Mouse (Mus musculus) midbrain, embryonic 12.5 days (tissue): ENCODE measurements around the gene Tyro3. TPM values are rescaled to one million over a fixed set of nuclear protein-coding genes. Genes with fewer than 3 reads are reported as not detected.

Experiments
- ATAC-seq: fragments of 200-750 bp; cut with Nextera tagmentation; 2 replicates; pipeline ENCODE4 v1.8.0; 2017; ENCODE audit warnings: low read depth, moderate TSS enrichment, moderate library complexity; ENCODE audit not compliant: low FRiP score
- H3K27ac ChIP-seq: fragments of 300-500 bp; sonication (generic); replicated peaks from 2 replicates; pipeline ENCODE4 v1.5.1; 2016; ENCODE audit warnings: mild to moderate bottlenecking
- H3K27me3 ChIP-seq: fragments of 300-500 bp; sonication (generic); 2 replicates; pipeline ENCODE4 v1.6.1; 2016; ENCODE audit warnings: mild to moderate bottlenecking
- H3K36me3 ChIP-seq: fragments of 300-500 bp; sonication (generic); 2 replicates; pipeline ENCODE4 v1.6.1; 2016
- H3K4me1 ChIP-seq: fragments of 300-500 bp; sonication (generic); 2 replicates; pipeline ENCODE4 v1.6.1; 2016
- H3K4me2 ChIP-seq: fragments of 300-500 bp; sonication (generic); replicated peaks from 2 replicates; pipeline ENCODE4 v1.6.1; 2016; ENCODE audit warnings: mild to moderate bottlenecking, moderate library complexity
- H3K4me3 ChIP-seq: fragments of 300-500 bp; sonication (generic); 2 replicates; pipeline ENCODE4 v1.5.1; 2016; ENCODE audit warnings: mild to moderate bottlenecking
- H3K9ac ChIP-seq: fragments of 300-500 bp; sonication (generic); replicated peaks from 2 replicates; pipeline ENCODE4 v1.6.1; 2016; ENCODE audit warnings: mild to moderate bottlenecking, moderate library complexity
- H3K9me3 ChIP-seq: fragments of 300-500 bp; sonication (generic); 2 replicates; pipeline ENCODE4 v1.6.1; 2016; ENCODE audit warnings: mild to moderate bottlenecking
- WGBS: fragments of 180-500 bp; shearing (Covaris S2); methylation state at CpG from one replicate; pipeline ENCODE4 v1.1.7; 2016; 5-methylcytosine and 5-hydroxymethylcytosine counted together
- polyA plus RNA-seq: library from polyadenylated mRNA; unstranded; fragments of >200 nt; fragmentation: Nextera tagmentation; extraction: Ambion mirVana; gene quantifications from 2 replicates; pipeline ENCODE4 v1.2.1, GENCODE M21; 2016

Tyro3 gene
- polyA plus RNA-seq, 1 experiment from 2014 or later, result 25.7 TPM

- no peak overlapping the region for H3K9ac ChIP-seq
- no peaks in the 10 kb centered on the region for H3K4me1 ChIP-seq
- H3K36me3 ChIP-seq, result no peaks in the 10 kb centered on the region
- H3K4me3 ChIP-seq, result no peak overlapping the region
- H3K27ac ChIP-seq, result no peak overlapping the region
- H3K27me3 ChIP-seq, result no peaks in the 10 kb centered on the region
- no peak for ATAC-seq
- no peaks in the 10 kb centered on the region for H3K9me3 ChIP-seq
- no peak overlapping the region for H3K4me2 ChIP-seq
These were observed 42.5 kb downstream of the Tyro3 start for GRCm38 (mm10) chr2:119840008-119840407.

- no peak overlapping the region for H3K27ac ChIP-seq
- no peak overlapping the region for H3K4me2 ChIP-seq
- ATAC-seq, result no peak
- H3K9me3 ChIP-seq, result no peaks in the 10 kb centered on the region
- WGBS, result 75% methylated on average over 6 of the region's 6 CpGs
- no peak overlapping the region for H3K9ac ChIP-seq
- no peaks in the 10 kb centered on the region for H3K36me3 ChIP-seq
- H3K27me3 ChIP-seq, result no peaks in the 10 kb centered on the region
- no peak overlapping the region for H3K4me3 ChIP-seq
- H3K4me1 ChIP-seq, result no peaks in the 10 kb centered on the region
These were observed 44.5 kb downstream of the Tyro3 start for GRCm38 (mm10) chr2:119842000-119842399.

DNA sequence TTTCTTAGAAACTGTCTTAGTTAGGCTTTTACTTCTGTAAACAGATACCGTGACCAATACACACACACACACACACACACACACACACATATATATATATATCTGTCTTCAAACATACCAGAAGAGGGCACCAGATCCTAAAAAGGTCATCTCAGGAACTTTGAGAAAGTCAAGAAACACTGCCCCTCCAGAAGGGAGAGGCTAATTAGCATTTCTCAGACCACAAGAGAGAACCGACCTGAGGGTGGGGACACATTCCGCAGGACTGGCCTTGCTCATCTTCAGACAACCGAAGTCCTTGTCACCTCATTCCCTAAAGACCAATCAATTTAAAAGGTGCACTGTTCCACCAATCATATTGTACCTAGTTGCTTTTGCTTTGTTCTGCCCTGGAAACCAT, 46.0 kb downstream of the Tyro3 start:
- no peak for ATAC-seq
- Histone ChIP-seq H3K9me3 (no peaks in the 10 kb centered on the region), H3K4me3 (no peak overlapping the region), H3K27ac (no peak overlapping the region), H3K27me3 (no peaks in the 10 kb centered on the region), H3K4me2 (no peak overlapping the region), H3K9ac (no peak overlapping the region), H3K4me1 (no peaks in the 10 kb centered on the region), H3K36me3 (no peaks in the 10 kb centered on the region)
- 87% methylated on average over 4 of the region's 4 CpGs for WGBS

DNA sequence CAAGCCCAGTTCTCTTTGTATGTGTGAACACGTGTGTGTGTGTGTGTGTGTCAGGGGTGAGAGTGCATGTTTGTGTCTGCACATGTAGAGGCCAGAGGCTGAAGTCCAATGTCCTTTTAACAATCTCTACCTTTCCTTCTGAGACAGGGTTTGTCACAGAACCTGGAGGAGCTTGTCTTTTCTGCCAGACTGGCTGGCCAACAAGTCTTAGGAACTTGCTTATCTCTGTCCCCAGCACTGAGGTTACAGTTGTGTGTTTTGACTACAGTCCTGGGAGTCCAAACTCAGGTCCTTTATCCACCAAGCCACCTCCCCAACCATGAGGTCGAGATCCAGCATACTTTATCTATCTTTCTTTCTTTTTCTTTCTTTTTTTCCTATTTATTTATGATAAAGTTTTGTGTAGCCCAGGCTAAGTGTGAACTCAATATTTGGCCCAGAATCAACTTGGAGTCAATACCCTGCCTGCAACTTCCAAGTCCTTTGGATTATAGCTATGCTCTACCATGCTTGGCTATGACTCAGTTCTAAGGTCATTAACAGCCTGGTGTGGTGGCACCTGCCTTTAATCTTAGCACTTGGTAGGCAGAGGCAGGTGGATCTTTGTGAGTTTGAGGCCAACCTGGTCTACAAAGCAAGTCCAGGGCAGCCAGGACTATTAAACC, 48.5 kb downstream of the Tyro3 start:
- H3K36me3 ChIP-seq, result no peaks in the 10 kb centered on the region
- no peak overlapping the region for H3K27ac ChIP-seq
- 76% methylated on average over 2 of the region's 2 CpGs for WGBS
- no peaks in the 10 kb centered on the region for H3K9me3 ChIP-seq
- no peaks in the 10 kb centered on the region for H3K4me1 ChIP-seq
- no peak overlapping the region for H3K4me3 ChIP-seq
- ATAC-seq, result no peak
- H3K9ac ChIP-seq, result no peak overlapping the region
- H3K4me2 ChIP-seq, result no peak overlapping the region
- H3K27me3 ChIP-seq, result no peaks in the 10 kb centered on the region

GRCm38 (mm10) chr2:119846929-119847328, 49.4 kb downstream of the Tyro3 start:
- 78% methylated on average over 4 of the region's 4 CpGs for WGBS

DNA sequence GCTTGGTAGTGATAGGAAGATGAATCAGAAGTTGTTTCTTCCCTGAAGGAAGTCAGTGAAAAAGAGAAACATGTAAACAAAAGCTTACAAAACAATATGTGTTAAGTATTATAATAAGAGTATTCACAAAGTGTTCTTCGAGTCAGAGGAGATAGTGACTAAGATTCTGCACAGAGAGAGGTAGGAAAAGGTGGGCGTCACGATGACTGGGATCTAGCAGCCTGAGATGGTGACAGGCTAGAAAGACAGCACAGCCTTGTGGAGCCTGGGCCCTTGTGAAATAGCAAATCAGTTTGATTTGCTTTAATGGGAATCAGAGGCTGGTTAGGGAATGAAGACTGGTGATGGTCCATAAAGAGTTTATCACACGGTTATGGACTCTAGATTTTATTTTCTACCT, 56.3 kb downstream of the Tyro3 start:
- Histone ChIP-seq H3K4me1 (no peaks in the 10 kb centered on the region), H3K9me3 (no peaks in the 10 kb centered on the region), H3K27ac (no peak overlapping the region), H3K9ac (no peak overlapping the region), H3K4me2 (no peak overlapping the region), H3K27me3 (no peaks in the 10 kb centered on the region), H3K36me3 (no peaks in the 10 kb centered on the region), H3K4me3 (no peak overlapping the region)
- 93% methylated on average over 4 of the region's 4 CpGs for WGBS
- ATAC-seq, result no peak

More at GRCm38 (mm10) chr2:119846929-119847328, 49.4 kb downstream of the Tyro3 start:
- Histone ChIP-seq H3K9ac (no peak overlapping the region), H3K4me2 (no peak overlapping the region), H3K36me3 (no peaks in the 10 kb centered on the region), H3K4me3 (no peak overlapping the region), H3K27me3 (no peaks in the 10 kb centered on the region), H3K4me1 (no peaks in the 10 kb centered on the region), H3K27ac (no peak overlapping the region), H3K9me3 (no peaks in the 10 kb centered on the region)
- ATAC-seq, result no peak

DNA sequence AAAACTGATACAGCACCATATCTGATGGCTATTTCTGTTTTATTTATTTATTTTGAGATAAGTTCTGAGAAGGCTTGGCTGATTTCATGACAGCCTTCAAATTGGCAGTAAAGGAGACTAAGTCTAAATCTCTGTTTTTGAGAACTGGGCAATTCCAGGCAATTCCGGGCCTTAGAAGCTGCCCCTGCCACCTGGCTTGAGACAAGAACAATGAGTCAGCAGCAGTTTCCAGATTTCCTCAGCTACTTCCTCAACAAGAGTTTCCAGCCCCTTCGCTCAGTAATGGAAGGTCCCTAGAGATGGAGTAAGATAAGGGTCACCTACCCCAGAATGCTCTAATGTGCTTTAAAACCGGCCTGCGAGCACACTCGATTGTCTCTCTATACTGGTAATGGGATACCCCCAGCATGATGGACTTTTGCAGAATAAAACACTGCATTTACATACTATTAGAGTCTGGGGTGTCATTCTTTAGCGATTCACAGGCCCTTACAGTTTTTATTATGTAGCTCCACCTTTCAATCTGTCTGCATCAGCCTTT, 57.8 kb downstream of the Tyro3 start:
- no peaks in the 10 kb centered on the region for H3K27me3 ChIP-seq
- H3K9ac ChIP-seq, result no peak overlapping the region
- no peak for ATAC-seq
- no peak overlapping the region for H3K4me2 ChIP-seq
- no peak overlapping the region for H3K27ac ChIP-seq
- no peak overlapping the region for H3K4me3 ChIP-seq
- 68% methylated on average over 6 of the region's 6 CpGs for WGBS
- H3K36me3 ChIP-seq, result no peaks in the 10 kb centered on the region
- H3K9me3 ChIP-seq, result no peaks in the 10 kb centered on the region
- H3K4me1 ChIP-seq, result no peaks in the 10 kb centered on the region

- Histone ChIP-seq H3K4me1 (no peaks in the 10 kb centered on the region), H3K9me3 (no peaks in the 10 kb centered on the region), H3K27ac (no peak overlapping the region), H3K36me3 (no peaks in the 10 kb centered on the region), H3K4me3 (no peak overlapping the region), H3K4me2 (no peak overlapping the region), H3K9ac (no peak overlapping the region), H3K27me3 (no peaks in the 10 kb centered on the region)
- no peak for ATAC-seq
- WGBS, result 73% methylated on average over 2 of the region's 2 CpGs
These were observed 59.8 kb downstream of the Tyro3 start for GRCm38 (mm10) chr2:119857341-119857740.

DNA sequence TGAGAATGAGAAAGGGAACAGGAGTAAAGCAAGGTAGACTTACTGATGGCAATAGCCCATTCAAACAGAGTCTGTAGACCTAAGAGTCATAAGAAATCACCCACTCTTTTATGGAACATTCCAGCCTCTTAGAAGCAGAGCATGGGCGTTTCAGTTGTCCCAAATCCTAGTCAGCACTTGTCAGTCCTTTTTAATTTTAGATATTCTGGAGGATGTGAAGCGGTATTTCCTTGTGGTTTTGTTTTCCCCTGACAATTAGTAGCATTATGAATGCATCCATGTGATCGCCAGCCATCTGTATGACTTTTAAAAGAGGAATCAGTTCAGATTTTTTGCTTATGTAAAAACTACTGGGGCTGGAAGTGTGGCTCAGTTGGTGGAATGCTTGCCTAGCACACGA, 67.0 kb downstream of the Tyro3 start:
- H3K9ac ChIP-seq, result no peak overlapping the region
- no peaks in the 10 kb centered on the region for H3K36me3 ChIP-seq
- WGBS, result 73% methylated on average over 4 of the region's 4 CpGs
- no peaks in the 10 kb centered on the region for H3K4me1 ChIP-seq
- H3K27me3 ChIP-seq, result peaks cover 5% of the 10 kb centered on the region; the same call in 1 of the 2 replicates
- no peaks in the 10 kb centered on the region for H3K9me3 ChIP-seq
- ATAC-seq, result no peak
- H3K4me3 ChIP-seq, result no peak overlapping the region
- H3K27ac ChIP-seq, result no peak overlapping the region
- H3K4me2 ChIP-seq, result no peak overlapping the region

Other genes with a start within 250 kb of the Tyro3 start
- 86.3 and 90.9 TPM in 2 replicates for gene Nusap1, start 179.4 kb upstream of the Tyro3 start, polyA plus RNA-seq
- gene Oip5, start 179.3 kb upstream of the Tyro3 start, polyA plus RNA-seq, result 28.2 and 29.1 TPM in 2 replicates
- 39.2 and 41.3 TPM in 2 replicates for gene Ndufaf1, start 134.9 kb upstream of the Tyro3 start, polyA plus RNA-seq
- gene Rtf1, start 122.7 kb upstream of the Tyro3 start, polyA plus RNA-seq, result 68.4 and 78.0 TPM in 2 replicates
- 0.77 and 0.97 TPM in 2 replicates for gene Itpka, start 55.4 kb upstream of the Tyro3 start, polyA plus RNA-seq
- 0.26 and 0.50 TPM in 2 replicates for gene Ltk, start 37.3 kb upstream of the Tyro3 start, polyA plus RNA-seq
- 35.4 and 35.9 TPM in 2 replicates for gene Rpap1, start 10.2 kb upstream of the Tyro3 start, polyA plus RNA-seq
- 40.0 and 44.7 TPM in 2 replicates for gene Mga, start 99.5 kb downstream of the Tyro3 start, polyA plus RNA-seq
- gene Mapkbp1, start 175.0 kb downstream of the Tyro3 start, polyA plus RNA-seq, result 4.7 and 5.8 TPM in 2 replicates
- 19.7 and 20.8 TPM in 2 replicates for gene Jmjd7, start 229.8 kb downstream of the Tyro3 start, polyA plus RNA-seq
- gene Gm28042, start 229.8 kb downstream of the Tyro3 start, polyA plus RNA-seq, result 6.7 and 7.3 TPM in 2 replicates
- gene Pla2g4b, start 235.7 kb downstream of the Tyro3 start, polyA plus RNA-seq, result 4.6 and 5.3 TPM in 2 replicates